Mouse (Mus musculus): ENCODE measurements around the gene Zfyve19. TPM values are rescaled to one million over a fixed set of nuclear protein-coding genes. Genes with fewer than 3 reads are reported as not detected.

Gene Zfyve19
- polyA plus RNA-seq, 1 experiment: 27.1 TPM

- Histone ChIP-seq H3K4me3 (ENCODE audit: insufficient read depth, poor library complexity, severe bottlenecking) (no peak overlapping the region), H3ac (ENCODE audit: control insufficient read depth, insufficient read length, low read depth) (no peak overlapping the region), H3K79me2 (ENCODE audit: control insufficient read depth, insufficient read depth) (no peaks in the 10 kb centered on the region), H3K36me3 (ENCODE audit: control insufficient read depth, insufficient read depth) (no peaks in the 10 kb centered on the region), H3K79me3 (ENCODE audit: low read depth) (no peaks in the 10 kb centered on the region), H3K27me3 (ENCODE audit: control insufficient read depth, insufficient read depth, insufficient read length) (peaks cover 6% of the 10 kb centered on the region)
- TF ChIP-seq USF1 (IDR thresholded peaks at IDR 0.05; ENCODE audit: low read depth): no peak
- TF ChIP-seq MYOD1 (IDR thresholded peaks at IDR 0.05; ENCODE audit: control insufficient read depth, insufficient read length, low read depth): no peak
- TF ChIP-seq CEBPB (IDR thresholded peaks at IDR 0.05; ENCODE audit: low read depth): no peak
- TF ChIP-seq CTCF (IDR thresholded peaks at IDR 0.05; ENCODE audit: control insufficient read depth, insufficient read depth, insufficient read length): no peak
- no peak for TF ChIP-seq MYOG (IDR thresholded peaks at IDR 0.05; ENCODE audit: control insufficient read depth, extremely low read depth, insufficient read length)
- TF ChIP-seq MAX (IDR thresholded peaks at IDR 0.05): no peak
- TF ChIP-seq FOSL1 (IDR thresholded peaks at IDR 0.05; ENCODE audit: insufficient read depth, low read length, poor library complexity, severe bottlenecking): no peak
Observed at GRCm38 (mm10) chr2:119242548-119242947, 34.1 kb downstream of the Zfyve19 start.

GRCm38 (mm10) chr2:119245246-119245645 is 36.8 kb downstream of the Zfyve19 start:
- no peak overlapping the region for H3ac ChIP-seq (ENCODE audit: control insufficient read depth, insufficient read length, low read depth)
- TF ChIP-seq MYOD1 (IDR thresholded peaks at IDR 0.05; ENCODE audit: control insufficient read depth, insufficient read length, low read depth) (no peak), MAX (IDR thresholded peaks at IDR 0.05) (no peak), CEBPB (IDR thresholded peaks at IDR 0.05; ENCODE audit: low read depth) (no peak), MYOG (IDR thresholded peaks at IDR 0.05; ENCODE audit: control insufficient read depth, extremely low read depth, insufficient read length) (no peak), CTCF (IDR thresholded peaks at IDR 0.05; ENCODE audit: control insufficient read depth, insufficient read depth, insufficient read length) (no peak), USF1 (IDR thresholded peaks at IDR 0.05; ENCODE audit: low read depth) (no peak), FOSL1 (IDR thresholded peaks at IDR 0.05; ENCODE audit: insufficient read depth, low read length, poor library complexity, severe bottlenecking) (no peak)
- H3K79me2 ChIP-seq (ENCODE audit: control insufficient read depth, insufficient read depth): no peaks in the 10 kb centered on the region
- H3K27me3 ChIP-seq (ENCODE audit: control insufficient read depth, insufficient read depth, insufficient read length): no peaks in the 10 kb centered on the region
- no peak overlapping the region for H3K4me3 ChIP-seq (ENCODE audit: insufficient read depth, poor library complexity, severe bottlenecking)
- no peaks in the 10 kb centered on the region for H3K79me3 ChIP-seq (ENCODE audit: low read depth)
- H3K36me3 ChIP-seq (ENCODE audit: control insufficient read depth, insufficient read depth): no peaks in the 10 kb centered on the region

- Histone ChIP-seq H3K36me3 (ENCODE audit: control insufficient read depth, insufficient read depth) (no peaks in the 10 kb centered on the region), H3K79me2 (ENCODE audit: control insufficient read depth, insufficient read depth) (no peaks in the 10 kb centered on the region), H3K27me3 (ENCODE audit: control insufficient read depth, insufficient read depth, insufficient read length) (no peaks in the 10 kb centered on the region), H3K4me3 (ENCODE audit: insufficient read depth, poor library complexity, severe bottlenecking) (no peak overlapping the region), H3ac (ENCODE audit: control insufficient read depth, insufficient read length, low read depth) (no peak overlapping the region), H3K79me3 (ENCODE audit: low read depth) (no peaks in the 10 kb centered on the region)
- TF ChIP-seq FOSL1 (IDR thresholded peaks at IDR 0.05; ENCODE audit: insufficient read depth, low read length, poor library complexity, severe bottlenecking) (no peak), MAX (IDR thresholded peaks at IDR 0.05) (no peak), USF1 (IDR thresholded peaks at IDR 0.05; ENCODE audit: low read depth) (no peak), CTCF (IDR thresholded peaks at IDR 0.05; ENCODE audit: control insufficient read depth, insufficient read depth, insufficient read length) (no peak), MYOD1 (IDR thresholded peaks at IDR 0.05; ENCODE audit: control insufficient read depth, insufficient read length, low read depth) (no peak), CEBPB (IDR thresholded peaks at IDR 0.05; ENCODE audit: low read depth) (no peak), MYOG (IDR thresholded peaks at IDR 0.05; ENCODE audit: control insufficient read depth, extremely low read depth, insufficient read length) (no peak)
Observed at GRCm38 (mm10) chr2:119247904-119248303, 39.5 kb downstream of the Zfyve19 start.

- H3K36me3 ChIP-seq (ENCODE audit: control insufficient read depth, insufficient read depth): no peaks in the 10 kb centered on the region
- no peak overlapping the region for H3K4me3 ChIP-seq (ENCODE audit: insufficient read depth, poor library complexity, severe bottlenecking)
- TF ChIP-seq CEBPB (IDR thresholded peaks at IDR 0.05; ENCODE audit: low read depth) (no peak), FOSL1 (IDR thresholded peaks at IDR 0.05; ENCODE audit: insufficient read depth, low read length, poor library complexity, severe bottlenecking) (no peak), CTCF (IDR thresholded peaks at IDR 0.05; ENCODE audit: control insufficient read depth, insufficient read depth, insufficient read length) (no peak), MYOD1 (IDR thresholded peaks at IDR 0.05; ENCODE audit: control insufficient read depth, insufficient read length, low read depth) (no peak), USF1 (IDR thresholded peaks at IDR 0.05; ENCODE audit: low read depth) (no peak), MAX (IDR thresholded peaks at IDR 0.05) (no peak), MYOG (IDR thresholded peaks at IDR 0.05; ENCODE audit: control insufficient read depth, extremely low read depth, insufficient read length) (no peak)
- H3K27me3 ChIP-seq (ENCODE audit: control insufficient read depth, insufficient read depth, insufficient read length): no peaks in the 10 kb centered on the region
- H3K79me2 ChIP-seq (ENCODE audit: control insufficient read depth, insufficient read depth): no peaks in the 10 kb centered on the region
- no peak overlapping the region for H3ac ChIP-seq (ENCODE audit: control insufficient read depth, insufficient read length, low read depth)
- H3K79me3 ChIP-seq (ENCODE audit: low read depth): no peaks in the 10 kb centered on the region
Observed at GRCm38 (mm10) chr2:119249592-119250061, 41.2 kb downstream of the Zfyve19 start.

- Histone ChIP-seq H3K79me2 (ENCODE audit: control insufficient read depth, insufficient read depth) (no peaks in the 10 kb centered on the region), H3K79me3 (ENCODE audit: low read depth) (no peaks in the 10 kb centered on the region), H3K36me3 (ENCODE audit: control insufficient read depth, insufficient read depth) (no peaks in the 10 kb centered on the region), H3ac (ENCODE audit: control insufficient read depth, insufficient read length, low read depth) (no peak overlapping the region), H3K27me3 (ENCODE audit: control insufficient read depth, insufficient read depth, insufficient read length) (no peaks in the 10 kb centered on the region), H3K4me3 (ENCODE audit: insufficient read depth, poor library complexity, severe bottlenecking) (no peak overlapping the region)
- TF ChIP-seq MYOG (IDR thresholded peaks at IDR 0.05; ENCODE audit: control insufficient read depth, extremely low read depth, insufficient read length): no peak
- no peak for TF ChIP-seq FOSL1 (IDR thresholded peaks at IDR 0.05; ENCODE audit: insufficient read depth, low read length, poor library complexity, severe bottlenecking)
- TF ChIP-seq USF1 (IDR thresholded peaks at IDR 0.05; ENCODE audit: low read depth): no peak
- no peak for TF ChIP-seq MAX (IDR thresholded peaks at IDR 0.05)
- no peak for TF ChIP-seq CEBPB (IDR thresholded peaks at IDR 0.05; ENCODE audit: low read depth)
- TF ChIP-seq MYOD1 (IDR thresholded peaks at IDR 0.05; ENCODE audit: control insufficient read depth, insufficient read length, low read depth): no peak
- no peak for TF ChIP-seq CTCF (IDR thresholded peaks at IDR 0.05; ENCODE audit: control insufficient read depth, insufficient read depth, insufficient read length)
Observed at GRCm38 (mm10) chr2:119250377-119250776, 42.0 kb downstream of the Zfyve19 start.
